Mouse (Mus musculus): Measurements from ENCODE around the gene Gm10382. TPM values are rescaled to one million over a fixed set of nuclear protein-coding genes. Genes with fewer than 3 reads are reported as not detected.

Gene Gm10382
- polyA plus RNA-seq, 1 experiment from 2014 or later, result 0.65 TPM

Other genes starting within 250 kb of the Gm10382 start
- gene Ncor2, start 210.1 kb upstream of the Gm10382 start, polyA plus RNA-seq (2014; fragmentation: Nextera tagmentation; extraction: Ambion mirVana), result 27.3 and 29.5 TPM in 2 replicates
- 43.7 and 45.7 TPM in 2 replicates for gene Scarb1, start 48.2 kb upstream of the Gm10382 start, polyA plus RNA-seq (2014; fragmentation: Nextera tagmentation; extraction: Ambion mirVana)
- 1,042 and 1,121 TPM in 2 replicates for gene Ubc, start 880 bp downstream of the Gm10382 start, polyA plus RNA-seq (2014; fragmentation: Nextera tagmentation; extraction: Ambion mirVana)
- 15.7 and 16.4 TPM in 2 replicates for gene Dhx37, start 44.8 kb downstream of the Gm10382 start, polyA plus RNA-seq (2014; fragmentation: Nextera tagmentation; extraction: Ambion mirVana)
- gene Bri3bp, start 52.2 kb downstream of the Gm10382 start, polyA plus RNA-seq (2014; fragmentation: Nextera tagmentation; extraction: Ambion mirVana), result 44.1 TPM in 2 replicates
- gene Aacs, start 86.5 kb downstream of the Gm10382 start, polyA plus RNA-seq (2014; fragmentation: Nextera tagmentation; extraction: Ambion mirVana), result 55.4 and 56.6 TPM in 2 replicates
- gene Tmem132b, start 142.5 kb downstream of the Gm10382 start, polyA plus RNA-seq (2014; fragmentation: Nextera tagmentation; extraction: Ambion mirVana), result 0.67 and 1.0 TPM in 2 replicates

All from forebrain, embryonic 11.5 days (tissue).